Mouse (Mus musculus): ENCODE results near the gene Ccdc107. TPM values are rescaled to one million over a fixed set of nuclear protein-coding genes. Genes with fewer than 3 reads are reported as not detected.
"Not testable (repeated sequence)": the region's sequence is repeated elsewhere in the genome, so short reads cannot be mapped to it uniquely, and the experiment has no call there.

The Ccdc107 gene
- polyA plus RNA-seq, 1 experiment from 2014 or later, result 63.1 TPM

GRCm38 (mm10) chr4:43480985-43481384, 11.7 kb upstream of the Ccdc107 start:
- WGBS, result 86% methylated on average over 5 of the region's 5 CpGs
- H3K4me1 ChIP-seq (replicated peaks; ENCODE audit: control insufficient read depth, insufficient read depth, low read length), result no peaks in the 10 kb centered on the region; the same call in 1 of the 2 replicates
- no peaks in the 10 kb centered on the region for H3K36me3 ChIP-seq (ENCODE audit: control insufficient read depth, insufficient read depth)
- H3K9me3 ChIP-seq (ENCODE audit: control insufficient read depth, low read length), result no peaks in the 10 kb centered on the region
- no peak overlapping the region for H3K9ac ChIP-seq (replicated peaks; ENCODE audit: low read depth, low read length)
- no peak overlapping the region for H3K4me2 ChIP-seq (ENCODE audit: low read length)
- no peak overlapping the region for H3K4me3 ChIP-seq (replicated peaks; ENCODE audit: low read length)
- ATAC-seq, result no peak
- H3K27me3 ChIP-seq (replicated peaks; ENCODE audit: control insufficient read depth, insufficient read depth, low read length), result no peaks in the 10 kb centered on the region
- no peak overlapping the region for H3K27ac ChIP-seq (ENCODE audit: low read length)

- Histone ChIP-seq H3K4me2 (ENCODE audit: low read length) (no peak overlapping the region), H3K36me3 (ENCODE audit: control insufficient read depth, insufficient read depth) (no peaks in the 10 kb centered on the region), H3K27ac (ENCODE audit: low read length) (no peak overlapping the region), H3K4me1 (replicated peaks; ENCODE audit: control insufficient read depth, insufficient read depth, low read length) (no peaks in the 10 kb centered on the region; the same call in 1 of the 2 replicates), H3K9me3 (ENCODE audit: control insufficient read depth, low read length) (no peaks in the 10 kb centered on the region), H3K27me3 (replicated peaks; ENCODE audit: control insufficient read depth, insufficient read depth, low read length) (no peaks in the 10 kb centered on the region), H3K4me3 (replicated peaks; ENCODE audit: low read length) (no peak overlapping the region), H3K9ac (replicated peaks; ENCODE audit: low read depth, low read length) (no peak overlapping the region)
- ATAC-seq, result no peak
- 68% methylated on average over 7 of the region's 7 CpGs for WGBS
Measured at GRCm38 (mm10) chr4:43481894-43482456, 10.7 kb upstream of the Ccdc107 start.

- Histone ChIP-seq H3K36me3 (ENCODE audit: control insufficient read depth, insufficient read depth) (no peaks in the 10 kb centered on the region), H3K4me3 (replicated peaks; ENCODE audit: low read length) (no peak overlapping the region), H3K27me3 (replicated peaks; ENCODE audit: control insufficient read depth, insufficient read depth, low read length) (no peaks in the 10 kb centered on the region), H3K9ac (replicated peaks; ENCODE audit: low read depth, low read length) (no peak overlapping the region), H3K4me1 (replicated peaks; ENCODE audit: control insufficient read depth, insufficient read depth, low read length) (no peaks in the 10 kb centered on the region; the same call in 1 of the 2 replicates), H3K9me3 (ENCODE audit: control insufficient read depth, low read length) (no peaks in the 10 kb centered on the region), H3K4me2 (ENCODE audit: low read length) (no peak overlapping the region), H3K27ac (ENCODE audit: low read length) (no peak overlapping the region)
- WGBS, result 76% methylated on average over 10 of the region's 10 CpGs
- no peak for ATAC-seq
Measured at GRCm38 (mm10) chr4:43482591-43482990, 10.1 kb upstream of the Ccdc107 start.

GRCm38 (mm10) chr4:43483535-43484091, 9.1 kb upstream of the Ccdc107 start, which contains the start of gene Sit1:
Gene Sit1 (minus strand): TSS chr4:43483734.
- ATAC-seq, result no peak

GRCm38 (mm10) chr4:43485666-43486065, 7.0 kb upstream of the Ccdc107 start:
- not testable (repeated sequence) for H3K9me3 ChIP-seq (ENCODE audit: control insufficient read depth, low read length); ATAC-seq; H3K9ac ChIP-seq (replicated peaks; ENCODE audit: low read depth, low read length); H3K4me3 ChIP-seq (replicated peaks; ENCODE audit: low read length); H3K4me2 ChIP-seq (ENCODE audit: low read length); H3K27me3 ChIP-seq (replicated peaks; ENCODE audit: control insufficient read depth, insufficient read depth, low read length); H3K36me3 ChIP-seq (ENCODE audit: control insufficient read depth, insufficient read depth); H3K4me1 ChIP-seq (replicated peaks; ENCODE audit: control insufficient read depth, insufficient read depth, low read length); H3K27ac ChIP-seq (ENCODE audit: low read length)
- WGBS, result 83% methylated on average over 5 of the region's 5 CpGs

More at GRCm38 (mm10) chr4:43483535-43484091, 9.1 kb upstream of the Ccdc107 start, which contains the start of gene Sit1:
- Histone ChIP-seq H3K4me3 (replicated peaks; ENCODE audit: low read length) (no peak within 1 kb of the TSS), H3K4me2 (ENCODE audit: low read length) (no peak within 1 kb of the TSS), H3K9me3 (ENCODE audit: control insufficient read depth, low read length) (no peaks in the 10 kb centered on the region), H3K36me3 (ENCODE audit: control insufficient read depth, insufficient read depth) (no peaks in the 10 kb centered on the region), H3K9ac (replicated peaks; ENCODE audit: low read depth, low read length) (no peak within 1 kb of the TSS), H3K27ac (ENCODE audit: low read length) (no peak within 1 kb of the TSS), H3K27me3 (replicated peaks; ENCODE audit: control insufficient read depth, insufficient read depth, low read length) (no peaks in the 10 kb centered on the region), H3K4me1 (replicated peaks; ENCODE audit: control insufficient read depth, insufficient read depth, low read length) (no peaks in the 10 kb centered on the region; the same call in 1 of the 2 replicates)
- WGBS, result 60% methylated on average over 12 of the region's 12 CpGs

- no peaks in the 10 kb centered on the region for H3K36me3 ChIP-seq (ENCODE audit: control insufficient read depth, insufficient read depth)
- H3K27ac ChIP-seq (ENCODE audit: low read length), result no peak overlapping the region
- no peak overlapping the region for H3K9ac ChIP-seq (replicated peaks; ENCODE audit: low read depth, low read length)
- ATAC-seq, result no peak
- no peaks in the 10 kb centered on the region for H3K27me3 ChIP-seq (replicated peaks; ENCODE audit: control insufficient read depth, insufficient read depth, low read length)
- no peak overlapping the region for H3K4me3 ChIP-seq (replicated peaks; ENCODE audit: low read length)
- 97% methylated on average over 3 of the region's 3 CpGs for WGBS
- H3K9me3 ChIP-seq (ENCODE audit: control insufficient read depth, low read length), result no peaks in the 10 kb centered on the region
- H3K4me2 ChIP-seq (ENCODE audit: low read length), result no peak overlapping the region
- peaks cover 6% of the 10 kb centered on the region for H3K4me1 ChIP-seq (replicated peaks; ENCODE audit: control insufficient read depth, insufficient read depth, low read length)
Measured at GRCm38 (mm10) chr4:43489611-43490010, 3.1 kb upstream of the Ccdc107 start.

- WGBS, result 87% methylated on average over 5 of the region's 5 CpGs
- Histone ChIP-seq H3K4me3 (replicated peaks; ENCODE audit: low read length) (no peak overlapping the region), H3K4me1 (replicated peaks; ENCODE audit: control insufficient read depth, insufficient read depth, low read length) (peaks cover 10% of the 10 kb centered on the region), H3K4me2 (ENCODE audit: low read length) (no peak overlapping the region), H3K9me3 (ENCODE audit: control insufficient read depth, low read length) (no peaks in the 10 kb centered on the region), H3K9ac (replicated peaks; ENCODE audit: low read depth, low read length) (no peak overlapping the region), H3K36me3 (ENCODE audit: control insufficient read depth, insufficient read depth) (no peaks in the 10 kb centered on the region), H3K27me3 (replicated peaks; ENCODE audit: control insufficient read depth, insufficient read depth, low read length) (no peaks in the 10 kb centered on the region), H3K27ac (ENCODE audit: low read length) (no peak overlapping the region)
- ATAC-seq, result no peak
Measured at GRCm38 (mm10) chr4:43490801-43491200, 1.9 kb upstream of the Ccdc107 start.

- Histone ChIP-seq H3K9me3 (ENCODE audit: control insufficient read depth, low read length) (no peaks in the 10 kb centered on the region), H3K4me1 (replicated peaks; ENCODE audit: control insufficient read depth, insufficient read depth, low read length) (peaks cover 10% of the 10 kb centered on the region), H3K9ac (replicated peaks; ENCODE audit: low read depth, low read length) (no peak overlapping the region), H3K36me3 (ENCODE audit: control insufficient read depth, insufficient read depth) (no peaks in the 10 kb centered on the region), H3K27ac (ENCODE audit: low read length) (peak overlapping the region; percentile 92), H3K4me2 (ENCODE audit: low read length) (peak overlapping the region; percentile 44), H3K27me3 (replicated peaks; ENCODE audit: control insufficient read depth, insufficient read depth, low read length) (no peaks in the 10 kb centered on the region), H3K4me3 (replicated peaks; ENCODE audit: low read length) (peak overlapping the region; percentile 77)
- no peak; the same call in 1 of the 2 replicates for ATAC-seq
- WGBS, result 37% methylated on average over 12 of the region's 12 CpGs
Measured at GRCm38 (mm10) chr4:43492101-43492820, 439 bp upstream of the Ccdc107 start.

GRCm38 (mm10) chr4:43493186-43493845, 616 bp downstream of the Ccdc107 start:
- under 1% methylated on average over 47 of the region's 47 CpGs for WGBS
- H3K4me3 ChIP-seq (replicated peaks; ENCODE audit: low read length), result peak overlapping the region; percentile 77
- no peaks in the 10 kb centered on the region for H3K9me3 ChIP-seq (ENCODE audit: control insufficient read depth, low read length)
- peak; percentile 89 for ATAC-seq
- H3K36me3 ChIP-seq (ENCODE audit: control insufficient read depth, insufficient read depth), result no peaks in the 10 kb centered on the region
- H3K9ac ChIP-seq (replicated peaks; ENCODE audit: low read depth, low read length), result peak overlapping the region; percentile 87
- peak overlapping the region; percentile 92 for H3K27ac ChIP-seq (ENCODE audit: low read length)
- H3K4me2 ChIP-seq (ENCODE audit: low read length), result peak overlapping the region; percentile 68
- H3K4me1 ChIP-seq (replicated peaks; ENCODE audit: control insufficient read depth, insufficient read depth, low read length), result peaks cover 12% of the 10 kb centered on the region
- no peaks in the 10 kb centered on the region for H3K27me3 ChIP-seq (replicated peaks; ENCODE audit: control insufficient read depth, insufficient read depth, low read length)

Measured in forebrain, embryonic 16.5 days (tissue).